Mouse (Mus musculus): Measurements from ENCODE around the gene Ksr1.

Gene Ksr1

GRCm38 (mm10) chr11:79145283-79146265 lies 633 bp downstream of the Ksr1 start:
- DNase-seq (ENCODE audit: low read depth), result peak; percentile 41

DNA sequence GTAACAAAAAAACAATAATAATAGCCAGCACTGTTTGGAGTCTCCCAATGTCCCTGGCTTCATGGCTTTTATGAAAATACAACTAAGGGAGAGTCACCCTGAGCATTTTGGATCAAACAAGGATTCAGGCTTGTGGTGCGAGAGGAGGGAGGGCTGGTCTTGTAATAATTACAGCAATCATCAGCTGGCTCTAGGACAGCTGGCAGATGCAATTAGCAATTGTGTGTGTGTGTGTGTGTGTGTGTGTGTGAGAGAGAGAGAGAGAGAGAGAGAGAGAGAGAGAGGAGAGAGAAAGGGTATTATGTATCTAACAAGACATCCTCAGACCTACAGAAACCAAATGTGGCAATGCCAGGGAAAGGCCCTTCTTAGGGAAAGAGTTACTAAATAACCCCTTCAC lies 1.5 kb downstream of the Ksr1 start:
- peak; percentile 23 for DNase-seq (ENCODE audit: low read depth)

- peak; percentile 27 for DNase-seq (ENCODE audit: low read depth)
Observed at GRCm38 (mm10) chr11:79144043-79144591, 2.1 kb downstream of the Ksr1 start.

DNA sequence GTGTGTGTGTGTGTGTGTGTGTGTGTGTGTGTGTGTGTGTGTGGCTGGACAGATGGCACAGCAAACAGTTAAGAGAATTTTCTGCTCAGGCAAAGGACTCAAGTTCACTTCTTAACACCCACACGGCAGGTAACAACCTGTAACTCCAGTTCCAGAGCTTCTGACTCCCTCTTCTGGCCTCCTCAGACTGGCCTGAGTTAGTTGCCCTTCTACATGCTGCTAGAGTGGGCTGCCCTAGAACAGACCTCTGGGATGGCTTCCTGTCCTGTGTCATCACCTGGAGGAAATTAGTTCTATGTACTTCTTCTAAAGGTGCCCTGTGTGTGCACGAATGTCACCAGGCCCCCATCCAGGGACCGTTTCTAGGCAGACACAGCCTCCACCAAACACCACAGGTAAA lies 2.9 kb downstream of the Ksr1 start:
- DNase-seq (ENCODE audit: low read depth), result no peak

GRCm38 (mm10) chr11:79142381-79142780 lies 3.8 kb downstream of the Ksr1 start:
- DNase-seq (ENCODE audit: low read depth), result no peak

DNA sequence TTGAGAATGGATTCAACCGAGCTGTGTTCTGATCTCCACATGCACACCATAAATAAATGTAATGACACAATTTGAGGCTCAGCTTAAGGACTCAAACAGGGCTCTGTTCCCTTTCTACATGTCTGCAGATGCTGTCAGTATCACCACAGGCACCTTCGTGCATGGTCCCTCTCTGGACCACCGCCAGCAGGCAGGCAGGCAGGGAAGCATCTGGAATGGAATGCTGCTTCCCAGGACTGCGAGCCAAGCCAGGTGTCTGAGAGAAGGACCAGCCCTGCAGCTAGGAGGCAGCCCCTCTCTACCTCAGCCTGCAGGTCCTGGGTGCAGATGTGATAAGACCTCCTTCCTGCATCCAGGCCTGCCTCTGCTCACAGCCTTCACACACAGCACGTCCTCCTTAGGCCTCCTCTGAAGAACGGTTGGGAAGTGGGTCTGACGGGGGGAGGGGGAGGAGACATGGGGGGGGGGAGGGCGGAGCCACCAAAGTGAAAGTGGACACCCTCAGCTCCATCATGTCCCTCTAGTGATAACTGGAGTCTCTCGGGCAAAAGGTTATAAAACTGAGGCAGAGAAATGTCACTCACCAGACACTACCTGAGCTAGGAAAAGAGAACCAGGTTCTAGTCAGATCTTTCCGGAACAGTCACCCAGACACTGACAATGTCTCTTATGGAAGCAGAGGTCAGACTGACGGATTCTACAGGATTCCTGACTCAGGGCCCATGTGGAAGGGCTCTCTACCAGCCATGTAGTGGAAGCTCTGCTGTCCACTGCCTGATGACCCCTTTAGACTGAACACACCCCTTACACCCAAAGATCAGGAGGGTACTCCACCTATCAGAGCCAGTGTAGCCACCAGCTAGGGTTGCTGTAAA lies 4.7 kb downstream of the Ksr1 start:
- no peak for DNase-seq (ENCODE audit: low read depth)

- no peak for DNase-seq (ENCODE audit: low read depth)
Observed at GRCm38 (mm10) chr11:79140511-79140888, 5.7 kb downstream of the Ksr1 start.

GRCm38 (mm10) chr11:79139878-79140510 lies 6.2 kb downstream of the Ksr1 start:
- no peak for DNase-seq (ENCODE audit: low read depth)

DNA sequence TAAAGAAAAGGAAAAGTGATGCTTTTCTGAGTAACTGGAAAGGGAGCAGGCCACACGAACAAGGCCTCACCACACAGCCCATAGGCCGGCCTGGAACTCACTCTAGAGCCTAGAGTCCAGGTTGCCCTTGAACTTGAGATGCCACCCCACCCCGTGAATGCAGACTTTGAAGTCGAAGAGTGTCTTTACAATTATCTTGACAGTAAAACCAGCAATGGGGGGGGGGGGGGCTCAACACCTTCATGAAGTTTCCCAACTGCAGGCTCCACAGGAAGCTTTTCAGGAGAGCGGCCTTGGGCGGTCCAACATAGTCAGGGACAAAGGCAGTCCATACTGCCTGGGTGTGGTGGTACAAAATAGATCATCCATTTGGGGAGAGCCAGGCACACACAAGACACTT lies 7.6 kb downstream of the Ksr1 start:
- no peak for DNase-seq (ENCODE audit: low read depth)

DNA sequence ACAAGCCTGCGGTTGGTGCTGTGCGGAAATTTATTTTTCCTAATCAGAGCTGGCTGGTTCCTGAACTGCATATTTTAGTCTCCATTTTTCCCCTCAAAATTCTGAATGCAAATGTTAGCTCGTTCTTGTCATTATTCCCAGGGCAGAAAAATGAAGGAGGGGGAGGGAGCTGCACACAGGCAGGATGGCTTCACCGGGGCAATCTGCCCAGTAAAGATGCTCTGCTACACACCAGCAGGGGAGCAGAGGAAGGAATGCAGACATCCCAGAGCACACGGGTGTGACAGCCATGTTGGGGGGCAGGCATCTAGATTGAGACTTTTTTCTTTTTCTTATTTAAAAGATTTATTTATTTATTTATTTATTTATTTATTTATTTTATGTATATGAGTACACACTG lies 9.0 kb downstream of the Ksr1 start:
- no peak for DNase-seq (ENCODE audit: low read depth)

GRCm38 (mm10) chr11:79135685-79136360 lies 10.4 kb downstream of the Ksr1 start:
- DNase-seq (ENCODE audit: low read depth), result no peak

- no peak for DNase-seq (ENCODE audit: low read depth)
Observed at GRCm38 (mm10) chr11:79135105-79135503, 11.1 kb downstream of the Ksr1 start.

- no peak for DNase-seq (ENCODE audit: low read depth)
Observed at GRCm38 (mm10) chr11:79134416-79135104, 11.6 kb downstream of the Ksr1 start.

DNA sequence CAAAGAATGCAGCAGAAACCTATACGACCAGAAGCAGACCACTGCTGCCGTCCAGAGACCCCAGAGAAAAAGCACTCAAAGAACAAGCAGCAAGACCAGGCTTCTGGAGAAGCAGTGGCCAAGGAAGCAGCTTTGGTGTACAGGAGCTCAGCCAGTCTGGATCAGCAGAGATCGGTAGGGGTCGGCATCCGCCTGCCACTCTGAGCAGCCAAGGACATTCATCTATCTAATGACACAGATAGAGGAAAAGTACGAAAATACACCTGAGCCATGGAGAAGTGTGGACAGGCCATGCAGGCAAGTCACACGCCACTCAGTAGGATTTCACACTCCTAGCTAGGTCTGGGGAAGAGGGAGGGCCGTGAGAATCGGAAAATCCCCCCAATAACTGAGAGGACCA lies 12.2 kb downstream of the Ksr1 start:
- no peak for DNase-seq (ENCODE audit: low read depth)

DNA sequence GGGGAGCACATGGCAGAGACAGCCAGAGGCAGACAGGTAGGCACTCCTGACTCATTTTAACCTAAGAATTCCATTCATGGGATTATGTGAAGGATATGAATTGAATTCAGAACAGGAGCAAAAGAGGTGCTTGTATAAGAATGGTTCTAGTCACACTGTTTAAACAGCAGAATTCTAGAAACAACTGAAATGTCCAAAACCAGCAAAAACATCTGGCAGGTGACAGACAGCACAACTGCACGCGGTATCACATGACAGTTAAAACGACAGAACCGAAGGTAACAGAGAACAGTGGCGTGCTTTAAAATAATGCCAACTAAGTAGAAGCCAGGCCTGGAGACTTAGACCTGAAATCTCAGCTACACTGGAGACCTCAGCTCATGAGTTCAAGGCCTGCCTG lies 13.2 kb downstream of the Ksr1 start:
- DNase-seq (ENCODE audit: low read depth), result no peak

DNA sequence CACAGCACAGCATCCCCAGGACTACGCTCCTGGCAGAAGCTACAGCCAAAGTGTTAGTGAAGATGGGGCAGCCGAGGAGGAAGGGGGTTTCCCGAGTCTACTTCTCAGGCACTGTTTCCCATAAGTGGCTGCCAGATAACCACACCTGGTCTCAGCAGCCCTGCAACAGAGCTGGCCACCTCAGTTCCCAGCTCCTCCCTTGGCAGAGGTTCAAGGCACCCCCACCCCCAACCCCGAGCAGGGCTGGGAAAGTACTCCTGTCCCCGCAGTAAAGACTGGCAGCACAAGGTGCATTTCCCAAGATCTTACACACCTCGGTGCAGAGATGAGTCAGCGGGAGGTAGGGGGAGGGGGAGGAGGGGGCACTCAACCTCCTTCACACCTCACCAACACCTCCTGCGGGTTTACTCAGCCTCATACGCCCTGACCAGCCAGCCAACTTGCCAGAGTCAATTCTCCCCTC lies 14.2 kb downstream of the Ksr1 start:
- DNase-seq (ENCODE audit: low read depth), result no peak

DNA sequence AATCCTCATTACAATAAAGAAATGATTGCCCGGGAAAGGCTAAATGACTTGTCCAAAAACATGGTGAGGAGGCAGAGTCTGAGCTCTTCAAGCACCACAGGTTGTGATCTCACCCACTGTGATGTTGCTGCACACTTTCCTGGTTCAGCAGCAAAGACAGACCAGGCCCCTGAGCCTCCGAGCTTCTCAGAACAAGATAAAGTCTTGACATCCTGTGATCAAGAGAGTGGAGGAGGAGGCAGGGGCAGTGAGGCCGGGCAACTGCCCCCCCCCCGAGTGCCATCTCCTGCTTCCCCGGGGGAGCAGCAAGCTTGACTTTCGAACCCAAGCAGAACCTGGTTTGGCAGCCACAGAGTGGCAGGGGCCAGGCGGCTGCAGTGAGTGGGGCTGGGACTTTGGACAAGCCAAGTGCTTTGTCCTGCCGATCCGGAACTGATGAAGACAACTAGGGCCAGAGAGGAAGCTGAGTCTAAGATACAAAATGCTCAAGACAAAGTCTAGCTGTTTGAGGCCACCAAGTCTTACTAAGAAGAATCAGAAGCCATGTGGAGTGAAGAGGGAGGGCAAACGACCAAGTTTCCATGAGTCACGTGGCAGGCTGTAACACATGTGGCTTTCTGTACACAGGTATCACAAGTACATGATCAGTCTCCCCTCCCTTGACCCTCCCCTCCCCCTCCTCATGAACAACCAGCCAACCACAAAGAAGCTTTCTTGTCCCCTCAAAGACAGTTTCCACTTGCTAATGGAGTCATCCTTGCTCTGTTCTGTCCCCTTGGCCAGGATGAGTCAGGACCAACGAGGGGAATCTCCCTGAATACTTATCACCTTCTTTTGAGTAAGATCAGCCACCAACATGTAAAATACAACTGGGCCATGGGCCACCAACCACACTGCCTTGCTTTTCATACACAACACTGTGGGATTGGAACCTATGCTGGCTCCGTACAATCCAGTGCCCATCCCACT lies 16.5 kb downstream of the Ksr1 start:
- peak; percentile 44 for DNase-seq (ENCODE audit: low read depth)

DNA sequence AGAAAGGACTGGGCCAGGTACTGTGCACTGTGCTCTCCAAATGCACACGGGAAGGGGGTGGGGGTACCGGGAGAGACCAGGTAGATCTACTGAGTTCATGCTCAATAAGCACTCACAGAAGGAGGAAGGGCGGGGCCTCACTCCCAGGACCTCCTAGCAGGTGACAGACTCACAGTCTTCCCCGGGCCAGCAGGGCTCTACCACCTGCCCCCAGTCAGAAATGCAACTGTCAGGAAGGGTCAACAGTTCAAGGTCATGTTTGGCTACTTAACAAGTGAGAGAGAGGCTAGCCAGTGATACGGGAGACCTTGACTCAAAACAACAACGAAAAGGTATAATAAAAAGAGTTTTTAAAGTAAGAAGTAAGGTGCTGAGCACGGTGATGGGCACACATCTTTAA lies 18.0 kb downstream of the Ksr1 start:
- no peak for DNase-seq (ENCODE audit: low read depth)

DNA sequence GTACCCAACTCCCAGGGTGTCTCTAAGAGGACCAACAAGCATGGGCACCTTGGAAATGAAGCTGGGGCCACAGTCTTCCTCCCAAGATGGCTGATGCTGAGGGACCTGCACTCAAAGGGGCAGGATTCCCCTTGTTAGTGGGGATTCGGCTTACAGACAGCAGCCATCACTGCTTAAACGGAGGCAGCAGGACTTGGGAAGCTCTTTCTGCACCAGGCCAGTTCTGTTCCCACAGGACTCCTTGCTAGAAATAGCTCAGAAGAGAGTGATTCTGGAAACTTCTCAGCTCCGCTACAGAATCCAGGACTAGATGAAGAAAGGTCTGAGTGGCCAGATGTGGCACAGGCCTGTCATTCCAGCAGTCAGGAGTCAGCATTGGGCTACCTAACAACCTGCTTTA lies 19.2 kb downstream of the Ksr1 start:
- no peak for DNase-seq (ENCODE audit: low read depth)

GRCm38 (mm10) chr11:79125775-79126174 lies 20.4 kb downstream of the Ksr1 start:
- DNase-seq (ENCODE audit: low read depth), result no peak

Data from NIH3T3 (cell line).